Mouse (Mus musculus) adrenal gland, postnatal 10 days (tissue): Measurements from ENCODE around the gene Slc24a1. TPM values are rescaled to one million over a fixed set of nuclear protein-coding genes. Genes with fewer than 3 reads are reported as not detected.

Source experiments
- DNase-seq: peaks from one replicate; pipeline ENCODE4 v3.0.0; 2021; ENCODE audit warnings: mixed read lengths
- total RNA-seq, 2 experiments: library from RNA; stranded (reverse); gene quantifications; 2 replicates each; pipeline ENCODE4 v1.2.3; 2021

Slc24a1 gene
- total RNA-seq, 2 experiments from 2014 or later, result 0.09 to 0.15 TPM

- no peak for DNase-seq
These were observed 13.9 kb downstream of the Slc24a1 start for GRCm38 (mm10) chr9:64937491-64937890.

- DNase-seq, result peak; percentile 81
These were observed 14.9 kb downstream of the Slc24a1 start for GRCm38 (mm10) chr9:64936508-64936907.

GRCm38 (mm10) chr9:64934015-64934754, 17.2 kb downstream of the Slc24a1 start:
- peak; percentile 82 for DNase-seq

GRCm38 (mm10) chr9:64931751-64932610, 19.4 kb downstream of the Slc24a1 start:
- no peak for DNase-seq

GRCm38 (mm10) chr9:64930256-64930655, 21.2 kb downstream of the Slc24a1 start:
- no peak for DNase-seq

GRCm38 (mm10) chr9:64926201-64926991, 25.0 kb downstream of the Slc24a1 start:
- DNase-seq, result peak; percentile 78

- DNase-seq, result no peak
These were observed 25.6 kb downstream of the Slc24a1 start for GRCm38 (mm10) chr9:64925771-64926170.

- DNase-seq, result peak; percentile 49
These were observed 32.8 kb downstream of the Slc24a1 start for GRCm38 (mm10) chr9:64918560-64918959.

- DNase-seq, result no peak
These were observed 36.8 kb downstream of the Slc24a1 start for GRCm38 (mm10) chr9:64914629-64915028.

- no peak for DNase-seq
These were observed 37.4 kb downstream of the Slc24a1 start for GRCm38 (mm10) chr9:64913973-64914372.

GRCm38 (mm10) chr9:64913406-64913805, 38.0 kb downstream of the Slc24a1 start:
- DNase-seq, result peak; percentile 34

- no peak for DNase-seq
These were observed 44.0 kb downstream of the Slc24a1 start for GRCm38 (mm10) chr9:64907441-64907840.

- no peak for DNase-seq
These were observed 46.3 kb downstream of the Slc24a1 start for GRCm38 (mm10) chr9:64904917-64905640.

GRCm38 (mm10) chr9:64903386-64903785, 48.0 kb downstream of the Slc24a1 start:
- peak; percentile 85 for DNase-seq

GRCm38 (mm10) chr9:64902866-64903265, 48.5 kb downstream of the Slc24a1 start:
- no peak for DNase-seq

GRCm38 (mm10) chr9:64896605-64897004, 54.8 kb downstream of the Slc24a1 start:
- DNase-seq, result no peak

- DNase-seq, result no peak
These were observed 65.4 kb downstream of the Slc24a1 start for GRCm38 (mm10) chr9:64886008-64886407.
